Mouse (Mus musculus) kidney, embryonic 16.5 days (tissue): Measurements from ENCODE around the gene Arhgef26. TPM values are rescaled to one million over a fixed set of nuclear protein-coding genes. Genes with fewer than 3 reads are reported as not detected.

ENCODE experiments used
- ATAC-seq: fragments of 200-750 bp; cut with Nextera tagmentation; 2 replicates; pipeline ENCODE4 v1.8.0; 2017; ENCODE audit warnings: moderate TSS enrichment; ENCODE audit not compliant: low FRiP score, low TSS enrichment
- H3K27ac ChIP-seq: fragments of 300-500 bp; sonication (generic); 2 replicates; pipeline ENCODE4 v1.5.1; 2014; ENCODE audit warnings: low read length
- H3K27me3 ChIP-seq: fragments of 300-500 bp; sonication (generic); 2 replicates; pipeline ENCODE4 v1.6.1; 2014; ENCODE audit warnings: low read length, control low read depth, mixed read lengths; ENCODE audit not compliant: insufficient read depth
- H3K36me3 ChIP-seq: fragments of 300-500 bp; sonication (generic); 2 replicates; pipeline ENCODE4 v1.6.1; 2014; ENCODE audit warnings: low read length, control low read depth, mixed read lengths; ENCODE audit not compliant: insufficient read depth
- H3K4me1 ChIP-seq: fragments of 300-500 bp; sonication (generic); 2 replicates; pipeline ENCODE4 v1.6.1; 2014; ENCODE audit warnings: low read length, control low read depth, mixed read lengths; ENCODE audit not compliant: insufficient read depth
- H3K4me2 ChIP-seq: fragments of 300-500 bp; sonication (generic); replicated peaks from 2 replicates; pipeline ENCODE4 v1.6.1; 2014; ENCODE audit warnings: low read depth, low read length
- H3K4me3 ChIP-seq: fragments of 300-500 bp; sonication (generic); 2 replicates; pipeline ENCODE4 v1.5.1; 2014; ENCODE audit warnings: mild to moderate bottlenecking, low read length
- H3K9ac ChIP-seq: fragments of 300-500 bp; sonication (generic); replicated peaks from 2 replicates; pipeline ENCODE4 v1.6.1; 2014; ENCODE audit warnings: low read length
- H3K9me3 ChIP-seq: fragments of 300-500 bp; sonication (generic); 2 replicates; pipeline ENCODE4 v1.6.1; 2016; ENCODE audit warnings: low read length, control low read depth
- WGBS: fragments of 180-500 bp; shearing (Covaris S2); extraction: QIAGEN DNeasy Blood & Tissue Kit; methylation state at CpG from one replicate; pipeline ENCODE4 v1.1.7; 2014; 5-methylcytosine and 5-hydroxymethylcytosine counted together
- polyA plus RNA-seq: library from polyadenylated mRNA; unstranded; fragments of >200 nt; fragmentation: Nextera tagmentation; extraction: Ambion mirVana; gene quantifications from 2 replicates; pipeline ENCODE4 v1.2.1, GENCODE M21; 2015

Gene Arhgef26
- polyA plus RNA-seq, 1 experiment from 2014 or later = 10.8 TPM

GRCm38 (mm10) chr3:62402466-62402865 is 64.3 kb downstream of the Arhgef26 start:
- H3K36me3 ChIP-seq = no peaks in the 10 kb centered on the region
- no peak overlapping the region for H3K9ac ChIP-seq
- no peak for ATAC-seq
- H3K4me3 ChIP-seq = no peak overlapping the region
- no peaks in the 10 kb centered on the region for H3K27me3 ChIP-seq
- no peak overlapping the region for H3K4me2 ChIP-seq
- H3K9me3 ChIP-seq = no peaks in the 10 kb centered on the region
- H3K27ac ChIP-seq = no peak overlapping the region
- H3K4me1 ChIP-seq = no peaks in the 10 kb centered on the region
- 86% methylated on average over 2 of the region's 2 CpGs for WGBS

- no peak overlapping the region for H3K27ac ChIP-seq
- no peaks in the 10 kb centered on the region for H3K9me3 ChIP-seq
- H3K27me3 ChIP-seq = no peaks in the 10 kb centered on the region
- 91% methylated on average over 7 of the region's 7 CpGs for WGBS
- ATAC-seq = no peak
- H3K4me1 ChIP-seq = no peaks in the 10 kb centered on the region
- no peak overlapping the region for H3K4me3 ChIP-seq
- no peaks in the 10 kb centered on the region for H3K36me3 ChIP-seq
- H3K4me2 ChIP-seq = no peak overlapping the region
- no peak overlapping the region for H3K9ac ChIP-seq
These were observed 66.5 kb downstream of the Arhgef26 start for GRCm38 (mm10) chr3:62404477-62405246.

GRCm38 (mm10) chr3:62409555-62410182 is 71.5 kb downstream of the Arhgef26 start:
- WGBS = 47% methylated on average over 8 of the region's 8 CpGs
- H3K4me3 ChIP-seq = no peak overlapping the region
- H3K4me2 ChIP-seq = no peak overlapping the region
- no peak overlapping the region for H3K9ac ChIP-seq
- H3K4me1 ChIP-seq = no peaks in the 10 kb centered on the region
- ATAC-seq = no peak
- no peaks in the 10 kb centered on the region for H3K9me3 ChIP-seq
- H3K27me3 ChIP-seq = no peaks in the 10 kb centered on the region
- no peaks in the 10 kb centered on the region for H3K36me3 ChIP-seq
- no peak overlapping the region for H3K27ac ChIP-seq

GRCm38 (mm10) chr3:62410491-62410890 is 72.3 kb downstream of the Arhgef26 start:
- H3K9me3 ChIP-seq = no peaks in the 10 kb centered on the region
- no peaks in the 10 kb centered on the region for H3K27me3 ChIP-seq
- no peaks in the 10 kb centered on the region for H3K36me3 ChIP-seq
- H3K27ac ChIP-seq = no peak overlapping the region
- no peak overlapping the region for H3K9ac ChIP-seq
- no peak overlapping the region for H3K4me2 ChIP-seq
- H3K4me1 ChIP-seq = no peaks in the 10 kb centered on the region
- no peak overlapping the region for H3K4me3 ChIP-seq
- WGBS = 95% methylated on average over 4 of the region's 4 CpGs
- ATAC-seq = no peak

- WGBS = 76% methylated on average over 7 of the region's 7 CpGs
- no peak overlapping the region for H3K9ac ChIP-seq
- H3K4me1 ChIP-seq = 0 out of 2 replicates have a peak, but pooled peaks cover 4% of the 10 kb centered on the region
- no peak overlapping the region for H3K4me3 ChIP-seq
- no peaks in the 10 kb centered on the region for H3K9me3 ChIP-seq
- no peaks in the 10 kb centered on the region for H3K27me3 ChIP-seq
- no peak for ATAC-seq
- no peaks in the 10 kb centered on the region for H3K36me3 ChIP-seq
- no peak overlapping the region for H3K4me2 ChIP-seq
- no peak overlapping the region for H3K27ac ChIP-seq
These were observed 74.6 kb downstream of the Arhgef26 start for GRCm38 (mm10) chr3:62412704-62413103.

GRCm38 (mm10) chr3:62414926-62415325 is 76.8 kb downstream of the Arhgef26 start:
- Histone ChIP-seq H3K36me3 (no peaks in the 10 kb centered on the region), H3K9me3 (no peaks in the 10 kb centered on the region), H3K27me3 (no peaks in the 10 kb centered on the region), H3K27ac (no peak overlapping the region), H3K4me3 (no peak overlapping the region), H3K4me2 (no peak overlapping the region), H3K4me1 (0 out of 2 replicates have a peak, but pooled peaks cover 4% of the 10 kb centered on the region), H3K9ac (no peak overlapping the region)
- no peak for ATAC-seq
- 87% methylated on average over 4 of the region's 4 CpGs for WGBS

- no peak for ATAC-seq
- H3K27ac ChIP-seq = no peak overlapping the region
- no peak overlapping the region for H3K4me3 ChIP-seq
- no peak overlapping the region for H3K9ac ChIP-seq
- 0 out of 2 replicates have a peak, but pooled peaks cover 4% of the 10 kb centered on the region for H3K4me1 ChIP-seq
- no peak overlapping the region for H3K4me2 ChIP-seq
- no peaks in the 10 kb centered on the region for H3K27me3 ChIP-seq
- 0 out of 2 replicates have a peak, but pooled peaks cover 5% of the 10 kb centered on the region for H3K36me3 ChIP-seq
- 40% methylated on average over 6 of the region's 6 CpGs for whole genome bisulfite sequencing
- no peaks in the 10 kb centered on the region for H3K9me3 ChIP-seq
These were observed 79.3 kb downstream of the Arhgef26 start for GRCm38 (mm10) chr3:62417458-62417857.

GRCm38 (mm10) chr3:62418387-62419138 is 80.4 kb downstream of the Arhgef26 start:
- ATAC-seq = no peak

GRCm38 (mm10) chr3:62433675-62434074 is 95.5 kb downstream of the Arhgef26 start:
- Histone ChIP-seq H3K9me3 (no peaks in the 10 kb centered on the region), H3K27me3 (no peaks in the 10 kb centered on the region), H3K4me3 (no peak overlapping the region), H3K4me2 (no peak overlapping the region), H3K4me1 (no peaks in the 10 kb centered on the region), H3K27ac (no peak overlapping the region), H3K36me3 (peaks cover 5% of the 10 kb centered on the region; the same call in 1 of the 2 replicates), H3K9ac (no peak overlapping the region)
- WGBS = 61% methylated on average over 4 of the region's 4 CpGs
- ATAC-seq = 0 out of 2 replicates have a peak, but pooled peaks have one; percentile 31

More at GRCm38 (mm10) chr3:62418387-62419138, 80.4 kb downstream of the Arhgef26 start:
- Histone ChIP-seq H3K4me3 (no peak overlapping the region), H3K27ac (no peak overlapping the region), H3K9me3 (no peaks in the 10 kb centered on the region), H3K9ac (no peak overlapping the region), H3K36me3 (0 out of 2 replicates have a peak, but pooled peaks cover 5% of the 10 kb centered on the region), H3K4me2 (no peak overlapping the region), H3K27me3 (no peaks in the 10 kb centered on the region), H3K4me1 (0 out of 2 replicates have a peak, but pooled peaks cover 4% of the 10 kb centered on the region)
- 94% methylated on average over 6 of the region's 6 CpGs for WGBS
